Mouse (Mus musculus) hindbrain, embryonic 13.5 days (tissue): ENCODE measurements around the gene Galnt2. TPM values are rescaled to one million over a fixed set of nuclear protein-coding genes. Genes with fewer than 3 reads are reported as not detected.
A peak's percentile ranks its signal among the peaks of the same experiment; 100 is the strongest.

Source experiments
- ATAC-seq: fragments of 200-750 bp; cut with Nextera tagmentation; 2 replicates; pipeline ENCODE4 v1.8.0; 2017; ENCODE audit warnings: moderate TSS enrichment; ENCODE audit not compliant: low FRiP score
- H3K27ac ChIP-seq: fragments of 300-500 bp; sonication (generic); 2 replicates; pipeline ENCODE4 v1.5.1; 2015; ENCODE audit warnings: inconsistent platforms, mild to moderate bottlenecking, moderate library complexity
- H3K27me3 ChIP-seq: fragments of 300-500 bp; sonication (generic); 2 replicates; pipeline ENCODE4 v1.6.1; 2015; ENCODE audit warnings: mild to moderate bottlenecking, inconsistent platforms
- H3K36me3 ChIP-seq: fragments of 300-500 bp; sonication (generic); 2 replicates; pipeline ENCODE4 v1.6.1; 2015; ENCODE audit warnings: mild to moderate bottlenecking, inconsistent platforms
- H3K4me1 ChIP-seq: fragments of 300-500 bp; sonication (generic); replicated peaks from 2 replicates; pipeline ENCODE4 v1.6.1; 2015; ENCODE audit warnings: inconsistent platforms
- H3K4me2 ChIP-seq: fragments of 300-500 bp; sonication (generic); 2 replicates; pipeline ENCODE4 v1.6.1; 2015; ENCODE audit warnings: inconsistent platforms, mild to moderate bottlenecking, moderate library complexity
- H3K4me3 ChIP-seq: fragments of 300-500 bp; sonication (generic); 2 replicates; pipeline ENCODE4 v1.5.1; 2015; ENCODE audit warnings: mild to moderate bottlenecking, inconsistent platforms
- H3K9ac ChIP-seq: fragments of 300-500 bp; sonication (generic); 2 replicates; pipeline ENCODE4 v1.6.1; 2015; ENCODE audit warnings: mild to moderate bottlenecking, inconsistent platforms
- H3K9me3 ChIP-seq: fragments of 300-500 bp; sonication (generic); 2 replicates; pipeline ENCODE4 v1.6.1; 2016; ENCODE audit warnings: inconsistent platforms
- WGBS: fragments of 180-500 bp; shearing (Covaris S2); methylation state at CpG from one replicate; pipeline ENCODE4 v1.1.7; 2015; 5-methylcytosine and 5-hydroxymethylcytosine counted together
- polyA plus RNA-seq: library from polyadenylated mRNA; unstranded; fragments of >200 nt; fragmentation: Nextera tagmentation; extraction: Ambion mirVana; gene quantifications from 2 replicates; pipeline ENCODE4 v1.2.1, GENCODE M21; 2015

Gene Galnt2
- polyA plus RNA-seq, result 49.9 and 52.8 TPM in 2 replicates

DNA sequence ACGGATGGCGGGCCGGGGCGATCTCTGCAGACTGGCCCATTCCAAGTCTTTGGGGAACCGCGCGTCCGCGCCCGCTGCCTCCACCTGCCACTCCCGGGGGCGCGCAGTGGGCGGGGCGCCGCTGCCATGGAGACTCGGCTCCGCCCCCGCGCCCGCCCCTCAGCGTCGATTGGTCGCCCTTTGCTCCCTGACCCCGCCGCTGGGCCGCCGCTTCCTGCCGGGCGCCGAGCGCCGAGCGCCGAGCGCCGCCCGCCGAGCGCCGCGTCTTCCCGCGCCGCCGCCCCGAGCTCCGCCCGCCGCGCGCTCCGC lies at the start of gene Galnt2:
Gene Galnt2, plus strand, starts transcription at position 216 of the 309 bp plus-strand sequence.
- Histone ChIP-seq H3K27me3 (no peaks in the 10 kb centered on the region), H3K36me3 (no peaks in the 10 kb centered on the region), H3K4me2 (peak within 1 kb of the TSS; percentile 98), H3K9me3 (no peaks in the 10 kb centered on the region), H3K4me3 (peak within 1 kb of the TSS; percentile 91), H3K9ac (peak within 1 kb of the TSS; percentile 93), H3K4me1 (peaks cover 41% of the 10 kb centered on the region), H3K27ac (peak within 1 kb of the TSS; percentile 81)
- WGBS, result 1% methylated on average over 33 of the region's 53 CpGs
- ATAC-seq, result peak; percentile 75

GRCm38 (mm10) chr8:124181751-124182150 lies 49.4 kb upstream of the Galnt2 start:
- H3K4me2 ChIP-seq, result no peak overlapping the region
- no peaks in the 10 kb centered on the region for H3K9me3 ChIP-seq
- no peaks in the 10 kb centered on the region for H3K27me3 ChIP-seq
- peaks cover 31% of the 10 kb centered on the region for H3K4me1 ChIP-seq
- no peaks in the 10 kb centered on the region for H3K36me3 ChIP-seq
- H3K27ac ChIP-seq, result no peak overlapping the region
- ATAC-seq, result no peak; the same call in 1 of the 2 replicates
- no peak overlapping the region for H3K4me3 ChIP-seq
- WGBS, result 82% methylated on average over 5 of the region's 5 CpGs
- H3K9ac ChIP-seq, result no peak overlapping the region

- WGBS, result 65% methylated on average over 13 of the region's 13 CpGs
- Histone ChIP-seq H3K4me3 (no peak overlapping the region), H3K9ac (no peak overlapping the region), H3K4me2 (no peak overlapping the region), H3K4me1 (peaks cover 28% of the 10 kb centered on the region), H3K27me3 (no peaks in the 10 kb centered on the region), H3K9me3 (no peaks in the 10 kb centered on the region), H3K27ac (no peak overlapping the region), H3K36me3 (no peaks in the 10 kb centered on the region)
- no peak; the same call in 1 of the 2 replicates for ATAC-seq
Measured at GRCm38 (mm10) chr8:124182224-124182623, 49.0 kb upstream of the Galnt2 start.

DNA sequence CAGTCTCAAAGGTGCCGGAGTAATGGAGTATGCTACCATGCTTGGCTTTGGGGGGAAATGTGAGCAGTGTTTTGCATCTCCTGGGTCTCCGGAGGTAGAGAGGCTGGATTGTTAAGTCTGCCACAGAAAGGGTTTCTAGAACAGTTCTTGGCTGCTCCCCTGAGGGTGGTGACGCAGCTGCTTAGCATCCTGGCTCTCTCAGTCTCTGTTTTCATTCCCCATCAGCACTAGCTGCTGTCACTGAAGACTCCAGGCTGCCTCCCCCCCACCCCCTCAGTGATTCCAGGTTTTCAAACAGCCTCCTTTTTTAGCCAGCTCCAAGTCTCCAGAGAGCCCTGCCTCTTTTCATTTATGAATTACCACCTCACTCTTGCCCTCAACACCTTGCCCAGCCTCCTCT lies 47.1 kb upstream of the Galnt2 start:
- WGBS, result 71% methylated on average over 3 of the region's 3 CpGs
- Histone ChIP-seq H3K4me2 (no peak overlapping the region), H3K4me3 (no peak overlapping the region), H3K4me1 (peaks cover 26% of the 10 kb centered on the region), H3K9ac (no peak overlapping the region), H3K9me3 (no peaks in the 10 kb centered on the region), H3K27ac (peak overlapping the region; percentile 52; the same call in 1 of the 2 replicates), H3K36me3 (no peaks in the 10 kb centered on the region), H3K27me3 (no peaks in the 10 kb centered on the region)
- ATAC-seq, result no peak

GRCm38 (mm10) chr8:124184507-124184906 lies 46.7 kb upstream of the Galnt2 start:
- no peaks in the 10 kb centered on the region for H3K36me3 ChIP-seq
- H3K27me3 ChIP-seq, result no peaks in the 10 kb centered on the region
- ATAC-seq, result peak; percentile 61; the same call in 1 of the 2 replicates
- no peak overlapping the region for H3K4me2 ChIP-seq
- WGBS, result 43% methylated on average over 2 of the region's 2 CpGs
- peaks cover 26% of the 10 kb centered on the region for H3K4me1 ChIP-seq
- H3K9ac ChIP-seq, result no peak overlapping the region
- no peak overlapping the region for H3K4me3 ChIP-seq
- peak overlapping the region; percentile 52; the same call in 1 of the 2 replicates for H3K27ac ChIP-seq
- no peaks in the 10 kb centered on the region for H3K9me3 ChIP-seq

DNA sequence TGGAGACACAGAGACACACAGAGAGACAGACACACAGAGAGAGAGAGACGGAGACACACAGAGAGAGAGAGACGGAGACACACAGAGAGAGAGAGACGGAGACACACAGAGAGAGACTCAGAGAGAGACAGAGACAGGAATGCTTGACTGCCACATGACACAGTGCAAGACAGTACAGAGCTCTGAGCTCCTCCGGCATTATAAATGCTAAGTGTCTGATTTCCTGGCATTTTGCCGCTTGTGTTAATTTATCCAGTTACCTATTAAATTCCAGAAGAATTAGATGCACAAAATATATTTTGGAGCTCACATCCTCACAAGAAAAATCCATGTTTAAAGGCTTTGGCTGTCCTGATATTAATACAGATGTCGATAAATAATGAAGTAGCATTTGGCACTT lies 46.1 kb upstream of the Galnt2 start:
- no peaks in the 10 kb centered on the region for H3K9me3 ChIP-seq
- 80% methylated on average over 6 of the region's 6 CpGs for WGBS
- peaks cover 29% of the 10 kb centered on the region for H3K4me1 ChIP-seq
- H3K27ac ChIP-seq, result no peak overlapping the region
- H3K27me3 ChIP-seq, result no peaks in the 10 kb centered on the region
- ATAC-seq, result no peak
- no peak overlapping the region for H3K4me2 ChIP-seq
- H3K36me3 ChIP-seq, result no peaks in the 10 kb centered on the region
- no peak overlapping the region for H3K9ac ChIP-seq
- no peak overlapping the region for H3K4me3 ChIP-seq

DNA sequence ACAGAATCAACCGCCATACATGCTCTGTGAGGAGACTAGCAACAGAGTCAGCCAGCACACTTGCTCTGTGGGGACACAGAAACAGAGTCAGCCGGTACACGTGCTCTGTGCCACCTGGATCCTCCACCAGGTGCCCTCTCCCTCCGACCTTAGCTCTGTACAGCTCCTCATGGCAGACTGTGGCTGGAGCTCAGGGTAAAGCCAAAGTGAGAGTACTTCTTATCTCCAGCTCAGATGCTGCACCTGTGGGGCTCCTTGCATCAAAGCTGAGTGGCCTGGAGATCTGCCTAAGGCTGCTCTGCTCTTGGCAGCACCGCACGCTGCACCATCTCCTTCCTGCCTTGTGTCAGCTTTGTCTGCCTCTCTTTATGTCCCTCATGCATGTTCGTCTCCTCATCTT lies 40.8 kb upstream of the Galnt2 start:
- Histone ChIP-seq H3K4me1 (peaks cover 11% of the 10 kb centered on the region), H3K9ac (no peak overlapping the region), H3K9me3 (no peaks in the 10 kb centered on the region), H3K4me2 (no peak overlapping the region), H3K4me3 (no peak overlapping the region), H3K27ac (no peak overlapping the region), H3K36me3 (no peaks in the 10 kb centered on the region), H3K27me3 (no peaks in the 10 kb centered on the region)
- ATAC-seq, result no peak
- WGBS, result 86% methylated on average over 7 of the region's 7 CpGs

DNA sequence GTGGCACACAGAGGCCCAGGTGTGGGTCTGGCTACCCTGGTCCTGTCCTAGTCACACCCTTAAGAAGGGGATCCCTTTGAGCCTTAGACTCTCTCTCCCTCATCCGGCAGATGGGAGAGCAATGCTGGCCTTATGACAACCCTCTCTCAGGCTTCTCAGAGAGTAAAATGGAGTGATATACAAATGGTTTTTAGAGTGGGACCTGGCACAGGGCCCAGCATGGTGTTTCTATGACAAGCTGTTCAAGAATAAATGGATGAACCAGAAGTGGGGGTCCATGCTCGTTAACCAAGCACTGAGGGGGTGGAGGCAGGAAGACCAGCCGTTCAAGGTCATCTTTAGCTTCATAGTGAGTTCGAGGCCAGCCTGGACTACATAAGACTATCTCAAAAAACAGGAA lies 38.9 kb upstream of the Galnt2 start:
- WGBS, result 76% methylated on average over 4 of the region's 4 CpGs
- no peak overlapping the region for H3K4me2 ChIP-seq
- no peak for ATAC-seq

DNA sequence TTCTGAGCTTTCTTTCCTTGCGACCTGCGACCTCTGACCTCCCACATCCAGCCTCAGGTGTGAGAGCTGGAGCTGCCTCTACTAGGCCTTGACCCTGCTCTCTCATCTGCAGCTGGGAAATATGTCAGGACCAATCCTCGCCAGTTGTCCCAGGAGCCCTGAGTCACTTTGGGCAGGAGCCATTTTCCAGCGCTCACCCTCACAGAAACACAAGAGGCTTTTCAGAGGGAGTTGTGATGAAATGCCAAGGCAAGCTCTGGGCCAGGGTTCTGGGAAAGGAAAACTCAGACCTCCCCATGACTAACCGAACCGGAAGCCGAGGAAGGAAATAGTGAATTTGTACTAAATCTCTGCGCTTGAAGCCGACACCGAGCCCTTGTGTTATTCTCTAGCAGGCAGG lies 38.2 kb upstream of the Galnt2 start:
- Histone ChIP-seq H3K36me3 (no peaks in the 10 kb centered on the region), H3K9ac (no peak overlapping the region), H3K27me3 (no peaks in the 10 kb centered on the region), H3K4me1 (peaks cover 17% of the 10 kb centered on the region), H3K27ac (no peak overlapping the region), H3K4me2 (no peak overlapping the region), H3K4me3 (no peak overlapping the region), H3K9me3 (no peaks in the 10 kb centered on the region)
- 90% methylated on average over 10 of the region's 10 CpGs for WGBS
- no peak for ATAC-seq

More for the DNA sequence above, 38.9 kb upstream of the Galnt2 start:
- no peak overlapping the region for H3K27ac ChIP-seq
- no peak overlapping the region for H3K9ac ChIP-seq
- H3K27me3 ChIP-seq, result no peaks in the 10 kb centered on the region
- H3K36me3 ChIP-seq, result no peaks in the 10 kb centered on the region
- no peak overlapping the region for H3K4me3 ChIP-seq
- H3K9me3 ChIP-seq, result no peaks in the 10 kb centered on the region
- peaks cover 17% of the 10 kb centered on the region for H3K4me1 ChIP-seq

GRCm38 (mm10) chr8:124193992-124194391 lies 37.2 kb upstream of the Galnt2 start:
- Histone ChIP-seq H3K4me2 (no peak overlapping the region), H3K9ac (no peak overlapping the region), H3K27me3 (no peaks in the 10 kb centered on the region), H3K9me3 (no peaks in the 10 kb centered on the region), H3K27ac (no peak overlapping the region), H3K36me3 (no peaks in the 10 kb centered on the region), H3K4me3 (no peak overlapping the region), H3K4me1 (peaks cover 17% of the 10 kb centered on the region)
- WGBS, result 65% methylated on average over 5 of the region's 5 CpGs
- no peak for ATAC-seq

DNA sequence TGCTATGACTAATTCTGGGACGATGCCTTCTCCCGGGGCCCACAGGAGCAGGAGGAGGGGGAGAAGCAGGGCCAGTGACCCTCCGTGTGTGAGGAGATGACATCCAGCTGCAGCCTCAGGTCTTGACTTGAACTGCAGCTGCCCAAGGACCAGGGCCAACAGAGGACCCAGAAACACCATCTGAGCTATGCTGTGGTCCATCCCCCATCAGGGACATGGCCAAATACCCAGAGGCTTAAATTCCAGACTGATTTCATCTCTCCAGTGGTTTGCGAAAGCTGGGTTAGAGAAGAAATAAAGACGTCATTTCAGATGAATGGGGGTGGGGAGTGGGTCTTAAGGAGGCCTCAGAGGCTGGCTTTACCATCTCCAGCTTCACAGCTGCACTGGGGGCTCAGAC lies 35.0 kb upstream of the Galnt2 start:
- Histone ChIP-seq H3K9me3 (no peaks in the 10 kb centered on the region), H3K4me2 (no peak overlapping the region), H3K4me3 (no peak overlapping the region), H3K27ac (no peak overlapping the region), H3K27me3 (no peaks in the 10 kb centered on the region), H3K4me1 (peaks cover 19% of the 10 kb centered on the region), H3K9ac (no peak overlapping the region), H3K36me3 (no peaks in the 10 kb centered on the region)
- ATAC-seq, result no peak
- 56% methylated on average over 5 of the region's 5 CpGs for WGBS

GRCm38 (mm10) chr8:124196797-124197196 lies 34.4 kb upstream of the Galnt2 start:
- Histone ChIP-seq H3K36me3 (no peaks in the 10 kb centered on the region), H3K4me2 (no peak overlapping the region), H3K4me3 (no peak overlapping the region), H3K4me1 (peaks cover 19% of the 10 kb centered on the region), H3K9me3 (no peaks in the 10 kb centered on the region), H3K9ac (no peak overlapping the region), H3K27ac (no peak overlapping the region), H3K27me3 (no peaks in the 10 kb centered on the region)
- no peak for ATAC-seq
- 70% methylated on average over 5 of the region's 5 CpGs for WGBS

DNA sequence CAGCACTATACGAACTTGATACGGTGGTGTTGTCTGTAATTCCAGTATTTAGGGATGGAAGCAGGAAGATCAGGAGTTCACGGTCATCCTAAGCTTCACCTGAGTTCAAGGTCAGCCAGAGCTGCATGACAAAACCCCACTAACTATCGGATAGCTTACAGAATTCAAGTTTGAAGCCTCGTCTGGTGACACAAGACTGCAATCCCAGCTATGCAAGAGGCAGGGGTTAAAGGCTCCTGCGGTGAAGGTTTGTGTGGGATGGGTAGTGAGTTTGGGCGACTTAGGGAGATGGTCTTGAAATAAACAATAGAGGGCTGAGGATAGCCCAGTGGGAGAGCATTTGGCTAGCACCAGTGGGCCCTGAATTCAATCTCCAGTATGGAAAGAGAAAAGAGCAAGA lies 33.0 kb upstream of the Galnt2 start:
- no peak overlapping the region for H3K4me2 ChIP-seq
- no peak overlapping the region for H3K9ac ChIP-seq
- no peak overlapping the region for H3K27ac ChIP-seq
- WGBS, result 82% methylated on average over 7 of the region's 7 CpGs
- no peaks in the 10 kb centered on the region for H3K27me3 ChIP-seq
- ATAC-seq, result no peak
- peaks cover 27% of the 10 kb centered on the region for H3K4me1 ChIP-seq
- H3K36me3 ChIP-seq, result no peaks in the 10 kb centered on the region
- H3K4me3 ChIP-seq, result no peak overlapping the region
- no peaks in the 10 kb centered on the region for H3K9me3 ChIP-seq
